Mouse (Mus musculus) hindbrain, embryonic 16.5 days (tissue): ENCODE measurements around the gene Qsox1. TPM values are rescaled to one million over a fixed set of nuclear protein-coding genes. Genes with fewer than 3 reads are reported as not detected.

Source experiments
- ATAC-seq: fragments of 200-750 bp; cut with Nextera tagmentation; 2 replicates; pipeline ENCODE4 v1.8.0; 2017; ENCODE audit warnings: moderate TSS enrichment, moderate library complexity
- H3K27ac ChIP-seq: fragments of 300-500 bp; sonication (generic); 2 replicates; pipeline ENCODE4 v1.5.1; 2014; ENCODE audit warnings: low read depth, mild to moderate bottlenecking, control low read depth, low read length, moderate library complexity
- H3K27me3 ChIP-seq: fragments of 300-500 bp; sonication (generic); replicated peaks from 2 replicates; pipeline ENCODE4 v1.6.1; 2014; ENCODE audit warnings: low read length; ENCODE audit not compliant: control insufficient read depth, insufficient read depth
- H3K36me3 ChIP-seq: fragments of 300-500 bp; sonication (generic); 2 replicates; pipeline ENCODE4 v1.6.1; 2014; ENCODE audit warnings: mild to moderate bottlenecking, low read length, moderate library complexity, mixed read lengths; ENCODE audit not compliant: control insufficient read depth, insufficient read depth
- H3K4me1 ChIP-seq: fragments of 300-500 bp; sonication (generic); 2 replicates; pipeline ENCODE4 v1.6.1; 2014; ENCODE audit warnings: low read depth, low read length; ENCODE audit not compliant: control insufficient read depth, insufficient read depth
- H3K4me2 ChIP-seq: fragments of 300-500 bp; sonication (generic); 2 replicates; pipeline ENCODE4 v1.6.1; 2014; ENCODE audit warnings: mild to moderate bottlenecking, low read length, control low read depth, moderate library complexity
- H3K4me3 ChIP-seq: fragments of 300-500 bp; sonication (generic); 2 replicates; pipeline ENCODE4 v1.5.1; 2014; ENCODE audit warnings: mild to moderate bottlenecking, low read length, control low read depth, moderate library complexity
- H3K9ac ChIP-seq: fragments of 300-500 bp; sonication (generic); 2 replicates; pipeline ENCODE4 v1.6.1; 2014; ENCODE audit warnings: low read depth, mild to moderate bottlenecking, control low read depth, low read length, moderate library complexity
- H3K9me3 ChIP-seq: fragments of 300-500 bp; sonication (generic); 2 replicates; pipeline ENCODE4 v1.6.1; 2014; ENCODE audit warnings: mild to moderate bottlenecking, low read length, moderate library complexity; ENCODE audit not compliant: control insufficient read depth
- WGBS: fragments of 180-500 bp; shearing (Covaris S2); extraction: QIAGEN DNeasy Blood & Tissue Kit; methylation state at CpG from one replicate; pipeline ENCODE4 v1.1.7; 2014; 5-methylcytosine and 5-hydroxymethylcytosine counted together
- polyA plus RNA-seq: library from polyadenylated mRNA; unstranded; fragments of >200 nt; fragmentation: Nextera tagmentation; extraction: Ambion mirVana; gene quantifications from 2 replicates; pipeline ENCODE4 v1.2.1, GENCODE M21; 2015

Gene Qsox1
- polyA plus RNA-seq, 1 experiment from 2014 or later, result 25.0 TPM

DNA sequence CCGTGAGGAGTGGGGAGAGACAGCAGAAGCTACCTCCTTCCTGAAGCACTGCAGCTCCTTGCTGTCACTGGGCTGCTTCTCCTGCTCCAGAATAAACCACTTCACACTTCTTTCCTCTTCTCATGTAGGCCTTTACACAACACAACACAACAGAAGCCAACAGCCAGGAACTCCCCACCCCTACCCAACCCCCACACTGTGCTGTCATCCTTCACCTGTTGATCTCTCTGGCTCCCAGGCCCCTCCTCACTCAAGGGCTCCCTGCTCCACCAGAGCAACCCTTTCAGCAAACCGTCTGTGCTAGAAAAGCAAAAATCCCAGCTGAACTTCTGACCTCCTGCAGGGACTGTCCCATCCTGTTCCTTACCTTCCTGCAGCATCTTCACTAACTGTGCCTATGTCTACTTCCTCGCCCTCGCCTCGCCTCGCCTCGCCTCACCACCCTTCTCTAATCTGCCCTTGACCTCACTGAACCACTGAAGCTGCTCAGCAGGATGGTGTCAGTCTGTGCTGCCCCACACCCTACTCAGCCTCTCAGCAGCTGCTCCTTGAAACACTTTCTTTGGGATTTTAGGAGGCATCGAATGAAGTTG is 15.1 kb upstream of the Qsox1 start:
- Histone ChIP-seq H3K36me3 (no peaks in the 10 kb centered on the region), H3K27ac (no peak overlapping the region), H3K9me3 (no peaks in the 10 kb centered on the region), H3K4me3 (no peak overlapping the region), H3K4me1 (no peaks in the 10 kb centered on the region), H3K9ac (no peak overlapping the region), H3K27me3 (no peaks in the 10 kb centered on the region), H3K4me2 (no peak overlapping the region)
- no peak for ATAC-seq
- 68% methylated on average over 8 of the region's 8 CpGs for WGBS

- no peak overlapping the region for H3K4me3 ChIP-seq
- no peaks in the 10 kb centered on the region for H3K27me3 ChIP-seq
- no peak overlapping the region for H3K4me2 ChIP-seq
- WGBS, result 58% methylated on average over 5 of the region's 5 CpGs
- H3K27ac ChIP-seq, result no peak overlapping the region
- H3K9me3 ChIP-seq, result peaks cover 3% of the 10 kb centered on the region; the same call in 1 of the 2 replicates
- no peaks in the 10 kb centered on the region for H3K36me3 ChIP-seq
- ATAC-seq, result no peak
- no peaks in the 10 kb centered on the region for H3K4me1 ChIP-seq
- H3K9ac ChIP-seq, result no peak overlapping the region
These were observed 14.2 kb upstream of the Qsox1 start for GRCm38 (mm10) chr1:155826803-155827395.

- Histone ChIP-seq H3K9me3 (peaks cover 4% of the 10 kb centered on the region; the same call in 1 of the 2 replicates), H3K27me3 (no peaks in the 10 kb centered on the region), H3K4me2 (no peak overlapping the region), H3K4me3 (no peak overlapping the region), H3K36me3 (no peaks in the 10 kb centered on the region), H3K27ac (no peak overlapping the region), H3K4me1 (no peaks in the 10 kb centered on the region), H3K9ac (no peak overlapping the region)
- no peak for ATAC-seq
- 82% methylated on average over 4 of the region's 4 CpGs for WGBS
These were observed 13.4 kb upstream of the Qsox1 start for GRCm38 (mm10) chr1:155825940-155826716.

- WGBS, result 86% methylated on average over 5 of the region's 5 CpGs
- no peaks in the 10 kb centered on the region for H3K36me3 ChIP-seq
These were observed 8.0 kb upstream of the Qsox1 start for GRCm38 (mm10) chr1:155820646-155821045.

GRCm38 (mm10) chr1:155816167-155816566 is 3.5 kb upstream of the Qsox1 start:
- 46% methylated on average over 2 of the region's 2 CpGs for WGBS
- H3K9me3 ChIP-seq, result no peaks in the 10 kb centered on the region
- H3K9ac ChIP-seq, result no peak overlapping the region
- no peak overlapping the region for H3K27ac ChIP-seq
- H3K36me3 ChIP-seq, result no peaks in the 10 kb centered on the region
- no peak overlapping the region for H3K4me3 ChIP-seq
- H3K27me3 ChIP-seq, result no peaks in the 10 kb centered on the region
- H3K4me1 ChIP-seq, result peaks cover 7% of the 10 kb centered on the region
- H3K4me2 ChIP-seq, result no peak overlapping the region
- no peak for ATAC-seq

More at GRCm38 (mm10) chr1:155820646-155821045, 8.0 kb upstream of the Qsox1 start:
- no peaks in the 10 kb centered on the region for H3K4me1 ChIP-seq
- H3K27me3 ChIP-seq, result no peaks in the 10 kb centered on the region
- no peak overlapping the region for H3K9ac ChIP-seq
- H3K4me3 ChIP-seq, result no peak overlapping the region
- no peak for ATAC-seq
- no peak overlapping the region for H3K27ac ChIP-seq
- H3K4me2 ChIP-seq, result no peak overlapping the region
- H3K9me3 ChIP-seq, result peaks cover 4% of the 10 kb centered on the region; the same call in 1 of the 2 replicates

GRCm38 (mm10) chr1:155811995-155812580 is 601 bp downstream of the Qsox1 start:
- WGBS, result 4% methylated on average over 15 of the region's 22 CpGs
- peak; percentile 34 for ATAC-seq
- no peaks in the 10 kb centered on the region for H3K27me3 ChIP-seq
- no peaks in the 10 kb centered on the region for H3K9me3 ChIP-seq
- H3K9ac ChIP-seq, result peak overlapping the region; percentile 79
- H3K4me1 ChIP-seq, result peaks cover 23% of the 10 kb centered on the region
- H3K36me3 ChIP-seq, result no peaks in the 10 kb centered on the region
- H3K4me2 ChIP-seq, result peak overlapping the region; percentile 77
- peak overlapping the region; percentile 62; the same call in 1 of the 2 replicates for H3K27ac ChIP-seq
- H3K4me3 ChIP-seq, result peak overlapping the region; percentile 79

DNA sequence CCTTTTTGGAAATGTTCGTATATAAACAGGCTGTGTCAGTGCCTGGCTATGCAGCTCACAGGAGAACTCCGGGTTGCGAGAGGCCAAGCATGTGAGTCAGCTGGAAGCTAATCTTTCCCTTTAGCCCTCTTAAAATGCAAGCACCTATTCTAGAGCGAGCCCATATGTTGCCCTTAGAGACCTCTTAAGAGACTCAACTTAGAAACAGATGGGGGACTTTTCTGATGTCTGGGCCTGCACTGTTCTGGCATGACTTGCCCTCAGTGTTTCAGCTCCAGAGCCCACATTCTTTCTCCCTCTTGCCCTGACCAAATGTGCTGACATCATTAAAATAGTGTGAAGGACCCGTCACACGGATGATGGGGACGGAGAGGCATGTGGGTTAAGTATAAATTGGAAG is 2.1 kb downstream of the Qsox1 start:
- Histone ChIP-seq H3K36me3 (no peaks in the 10 kb centered on the region), H3K4me2 (peak overlapping the region; percentile 8; the same call in 1 of the 2 replicates), H3K9me3 (no peaks in the 10 kb centered on the region), H3K4me3 (no peak overlapping the region), H3K27ac (no peak overlapping the region), H3K27me3 (no peaks in the 10 kb centered on the region), H3K9ac (no peak overlapping the region), H3K4me1 (peaks cover 23% of the 10 kb centered on the region)
- no peak for ATAC-seq
- 53% methylated on average over 7 of the region's 7 CpGs for WGBS

GRCm38 (mm10) chr1:155809706-155810442 is 2.8 kb downstream of the Qsox1 start:
- Histone ChIP-seq H3K4me1 (peaks cover 23% of the 10 kb centered on the region), H3K4me3 (no peak overlapping the region), H3K4me2 (no peak overlapping the region; the same call in 1 of the 2 replicates), H3K27me3 (no peaks in the 10 kb centered on the region), H3K9me3 (no peaks in the 10 kb centered on the region), H3K9ac (no peak overlapping the region), H3K27ac (no peak overlapping the region), H3K36me3 (no peaks in the 10 kb centered on the region)
- WGBS, result 60% methylated on average over 10 of the region's 10 CpGs
- no peak for ATAC-seq
